Mouse (Mus musculus): Measurements from ENCODE around the gene Map3k5. TPM values are rescaled to one million over a fixed set of nuclear protein-coding genes. Genes with fewer than 3 reads are reported as not detected.

The Map3k5 gene
- polyA plus RNA-seq, 1 experiment from 2014 or later, result 1.8 TPM

GRCm38 (mm10) chr10:19953032-19953761, 18.9 kb downstream of the Map3k5 start:
- Histone ChIP-seq H3K9me3 (ENCODE audit: control insufficient read depth, low read length) (no peaks in the 10 kb centered on the region), H3K4me2 (replicated peaks) (no peak overlapping the region), H3K27ac (no peak overlapping the region), H3K36me3 (replicated peaks; ENCODE audit: control insufficient read depth, insufficient read depth) (no peaks in the 10 kb centered on the region), H3K4me3 (replicated peaks; ENCODE audit: low read length) (no peak overlapping the region), H3K4me1 (replicated peaks; ENCODE audit: control insufficient read depth, insufficient read depth, low read length) (no peaks in the 10 kb centered on the region), H3K9ac (no peak overlapping the region), H3K27me3 (ENCODE audit: control insufficient read depth, insufficient read depth, low read length) (no peaks in the 10 kb centered on the region)
- ATAC-seq (ENCODE audit: low FRiP score) (no peak), DNase-seq (ENCODE audit: low spot score) (no peak)
- WGBS, result 87% methylated on average over 11 of the region's 11 CpGs

GRCm38 (mm10) chr10:19954572-19954971, 20.3 kb downstream of the Map3k5 start:
- H3K27ac ChIP-seq, result no peak overlapping the region
- no peaks in the 10 kb centered on the region for H3K27me3 ChIP-seq (ENCODE audit: control insufficient read depth, insufficient read depth, low read length)
- no peaks in the 10 kb centered on the region for H3K36me3 ChIP-seq (replicated peaks; ENCODE audit: control insufficient read depth, insufficient read depth)
- H3K4me3 ChIP-seq (replicated peaks; ENCODE audit: low read length), result no peak overlapping the region
- DNase-seq (ENCODE audit: low spot score) (no peak), ATAC-seq (ENCODE audit: low FRiP score) (no peak)
- H3K9me3 ChIP-seq (ENCODE audit: control insufficient read depth, low read length), result no peaks in the 10 kb centered on the region
- H3K4me2 ChIP-seq (replicated peaks), result no peak overlapping the region
- H3K4me1 ChIP-seq (replicated peaks; ENCODE audit: control insufficient read depth, insufficient read depth, low read length), result no peaks in the 10 kb centered on the region
- no peak overlapping the region for H3K9ac ChIP-seq
- 90% methylated on average over 3 of the region's 3 CpGs for WGBS

- H3K27ac ChIP-seq, result no peak overlapping the region
- no peaks in the 10 kb centered on the region for H3K9me3 ChIP-seq (ENCODE audit: control insufficient read depth, low read length)
- H3K27me3 ChIP-seq (ENCODE audit: control insufficient read depth, insufficient read depth, low read length), result no peaks in the 10 kb centered on the region
- no peak overlapping the region for H3K9ac ChIP-seq
- H3K4me3 ChIP-seq (replicated peaks; ENCODE audit: low read length), result no peak overlapping the region
- no peaks in the 10 kb centered on the region for H3K4me1 ChIP-seq (replicated peaks; ENCODE audit: control insufficient read depth, insufficient read depth, low read length)
- no peak for ATAC-seq (ENCODE audit: low FRiP score)
- 92% methylated on average over 6 of the region's 6 CpGs for WGBS
- H3K36me3 ChIP-seq (replicated peaks; ENCODE audit: control insufficient read depth, insufficient read depth), result no peaks in the 10 kb centered on the region
- no peak overlapping the region for H3K4me2 ChIP-seq (replicated peaks)
- no peak for DNase-seq (ENCODE audit: low spot score)
Measured at GRCm38 (mm10) chr10:19955817-19956216, 21.5 kb downstream of the Map3k5 start.

- WGBS, result 87% methylated on average over 6 of the region's 6 CpGs
- H3K27ac ChIP-seq, result no peak overlapping the region
- H3K9me3 ChIP-seq (ENCODE audit: control insufficient read depth, low read length), result no peaks in the 10 kb centered on the region
- no peaks in the 10 kb centered on the region for H3K36me3 ChIP-seq (replicated peaks; ENCODE audit: control insufficient read depth, insufficient read depth)
- H3K9ac ChIP-seq, result no peak overlapping the region
- DNase-seq (ENCODE audit: low spot score) (no peak), ATAC-seq (ENCODE audit: low FRiP score) (no peak)
- H3K4me2 ChIP-seq (replicated peaks), result no peak overlapping the region
- no peak overlapping the region for H3K4me3 ChIP-seq (replicated peaks; ENCODE audit: low read length)
- H3K4me1 ChIP-seq (replicated peaks; ENCODE audit: control insufficient read depth, insufficient read depth, low read length), result no peaks in the 10 kb centered on the region
- H3K27me3 ChIP-seq (ENCODE audit: control insufficient read depth, insufficient read depth, low read length), result no peaks in the 10 kb centered on the region
Measured at GRCm38 (mm10) chr10:19956745-19957144, 22.5 kb downstream of the Map3k5 start.

- WGBS, result 90% methylated on average over 6 of the region's 6 CpGs
- Histone ChIP-seq H3K4me2 (replicated peaks) (no peak overlapping the region), H3K9me3 (ENCODE audit: control insufficient read depth, low read length) (no peaks in the 10 kb centered on the region), H3K36me3 (replicated peaks; ENCODE audit: control insufficient read depth, insufficient read depth) (no peaks in the 10 kb centered on the region), H3K4me1 (replicated peaks; ENCODE audit: control insufficient read depth, insufficient read depth, low read length) (no peaks in the 10 kb centered on the region), H3K4me3 (replicated peaks; ENCODE audit: low read length) (no peak overlapping the region), H3K9ac (no peak overlapping the region), H3K27me3 (ENCODE audit: control insufficient read depth, insufficient read depth, low read length) (no peaks in the 10 kb centered on the region), H3K27ac (no peak overlapping the region)
- no peak for ATAC-seq (ENCODE audit: low FRiP score)
- DNase-seq (ENCODE audit: low spot score), result no peak
Measured at GRCm38 (mm10) chr10:19960831-19961380, 26.6 kb downstream of the Map3k5 start.

GRCm38 (mm10) chr10:19962746-19963145, 28.5 kb downstream of the Map3k5 start:
- Histone ChIP-seq H3K4me2 (replicated peaks) (no peak overlapping the region), H3K4me3 (replicated peaks; ENCODE audit: low read length) (no peak overlapping the region), H3K4me1 (replicated peaks; ENCODE audit: control insufficient read depth, insufficient read depth, low read length) (no peaks in the 10 kb centered on the region), H3K9ac (no peak overlapping the region), H3K36me3 (replicated peaks; ENCODE audit: control insufficient read depth, insufficient read depth) (no peaks in the 10 kb centered on the region), H3K9me3 (ENCODE audit: control insufficient read depth, low read length) (no peaks in the 10 kb centered on the region), H3K27ac (no peak overlapping the region), H3K27me3 (ENCODE audit: control insufficient read depth, insufficient read depth, low read length) (no peaks in the 10 kb centered on the region)
- no peak for DNase-seq (ENCODE audit: low spot score)
- 91% methylated on average over 4 of the region's 4 CpGs for WGBS
- ATAC-seq (ENCODE audit: low FRiP score), result no peak

- Histone ChIP-seq H3K9ac (no peak overlapping the region), H3K4me3 (replicated peaks; ENCODE audit: low read length) (no peak overlapping the region), H3K4me2 (replicated peaks) (no peak overlapping the region), H3K4me1 (replicated peaks; ENCODE audit: control insufficient read depth, insufficient read depth, low read length) (no peaks in the 10 kb centered on the region), H3K9me3 (ENCODE audit: control insufficient read depth, low read length) (no peaks in the 10 kb centered on the region), H3K36me3 (replicated peaks; ENCODE audit: control insufficient read depth, insufficient read depth) (no peaks in the 10 kb centered on the region), H3K27me3 (ENCODE audit: control insufficient read depth, insufficient read depth, low read length) (no peaks in the 10 kb centered on the region), H3K27ac (no peak overlapping the region)
- ATAC-seq (ENCODE audit: low FRiP score) (no peak), DNase-seq (ENCODE audit: low spot score) (no peak)
- WGBS, result 69% methylated on average over 1 of the region's 1 CpGs
Measured at GRCm38 (mm10) chr10:19963206-19963605, 28.9 kb downstream of the Map3k5 start.

- ATAC-seq (ENCODE audit: low FRiP score) (no peak), DNase-seq (ENCODE audit: low spot score) (no peak)
- no peak overlapping the region for H3K27ac ChIP-seq
- WGBS, result 89% methylated on average over 4 of the region's 4 CpGs
- no peak overlapping the region for H3K4me3 ChIP-seq (replicated peaks; ENCODE audit: low read length)
- no peaks in the 10 kb centered on the region for H3K4me1 ChIP-seq (replicated peaks; ENCODE audit: control insufficient read depth, insufficient read depth, low read length)
- H3K9ac ChIP-seq, result no peak overlapping the region
- no peaks in the 10 kb centered on the region for H3K27me3 ChIP-seq (ENCODE audit: control insufficient read depth, insufficient read depth, low read length)
- H3K4me2 ChIP-seq (replicated peaks), result no peak overlapping the region
- no peaks in the 10 kb centered on the region for H3K9me3 ChIP-seq (ENCODE audit: control insufficient read depth, low read length)
- no peaks in the 10 kb centered on the region for H3K36me3 ChIP-seq (replicated peaks; ENCODE audit: control insufficient read depth, insufficient read depth)
Measured at GRCm38 (mm10) chr10:19964105-19964504, 29.8 kb downstream of the Map3k5 start.

- no peak for DNase-seq (ENCODE audit: low spot score)
- ATAC-seq (ENCODE audit: low FRiP score), result no peak
Measured at GRCm38 (mm10) chr10:19966597-19966996, 32.3 kb downstream of the Map3k5 start.

More at GRCm38 (mm10) chr10:19966597-19966996, 32.3 kb downstream of the Map3k5 start:
- Histone ChIP-seq H3K27ac (no peak overlapping the region), H3K9me3 (ENCODE audit: control insufficient read depth, low read length) (no peaks in the 10 kb centered on the region), H3K4me2 (replicated peaks) (no peak overlapping the region), H3K27me3 (ENCODE audit: control insufficient read depth, insufficient read depth, low read length) (no peaks in the 10 kb centered on the region), H3K36me3 (replicated peaks; ENCODE audit: control insufficient read depth, insufficient read depth) (no peaks in the 10 kb centered on the region), H3K4me3 (replicated peaks; ENCODE audit: low read length) (no peak overlapping the region), H3K9ac (no peak overlapping the region), H3K4me1 (replicated peaks; ENCODE audit: control insufficient read depth, insufficient read depth, low read length) (no peaks in the 10 kb centered on the region)
- 74% methylated on average over 6 of the region's 6 CpGs for WGBS

All from hindbrain, embryonic 14.5 days (tissue).